Mouse (Mus musculus) ES-E14 (cell line): ENCODE results near the gene Ctnnd2. TPM values are rescaled to one million over a fixed set of nuclear protein-coding genes. Genes with fewer than 3 reads are reported as not detected.

Experiments
- DNase-seq: peaks from one replicate; pipeline ENCODE4 v3.0.0-alpha.2; 2013; ENCODE audit warnings: low read depth, low spot score
- H3K27ac ChIP-seq: 2 replicates; pipeline ENCODE4 v1.5.1; 2012; ENCODE audit warnings: low read depth, mild to moderate bottlenecking, low read length, moderate library complexity, mixed read lengths; ENCODE audit not compliant: poor library complexity, insufficient read depth, severe bottlenecking
- H3K36me3 ChIP-seq: 2 replicates; pipeline ENCODE4 v1.6.1; 2012; ENCODE audit warnings: mild to moderate bottlenecking, low read length, moderate library complexity, mixed read lengths; ENCODE audit not compliant: control insufficient read depth, poor library complexity, insufficient read depth, severe bottlenecking
- H3K4me1 ChIP-seq, 2 experiments: fragments of 150-350 bp in 1 of 2; sonication (generic) in 1 of 2; 2 replicates each; pipeline ENCODE4 v1.6.1; 2012; ENCODE audit warnings: low read length in 2 of 2, mild to moderate bottlenecking in 1 of 2, mixed read lengths in 1 of 2; ENCODE audit not compliant: control insufficient read depth in 2 of 2, insufficient read depth in 2 of 2, poor library complexity in 1 of 2
- H3K4me3 ChIP-seq, 2 experiments: fragments of 150-350 bp in 1 of 2; sonication (generic) in 1 of 2; 2 replicates each; pipeline ENCODE4 v1.5.1; 2012; ENCODE audit warnings: low read length in 2 of 2, low read depth in 1 of 2, mild to moderate bottlenecking in 1 of 2, mixed read lengths in 1 of 2; ENCODE audit not compliant: insufficient read depth in 1 of 2, poor library complexity in 1 of 2, severe bottlenecking in 1 of 2
- H3K9ac ChIP-seq: 2 replicates; pipeline ENCODE4 v1.6.1; 2012; ENCODE audit warnings: low read depth, mild to moderate bottlenecking, low read length, mixed read lengths; ENCODE audit not compliant: poor library complexity, insufficient read depth, severe bottlenecking
- H3K9me3 ChIP-seq: fragments of 150-350 bp; sonication (generic); 2 replicates; pipeline ENCODE4 v1.6.1; 2012; ENCODE audit warnings: low read depth, mild to moderate bottlenecking, low read length; ENCODE audit not compliant: control insufficient read depth, insufficient read depth
- CHD2 ChIP-seq: IDR thresholded peaks from 2 replicates; pipeline ENCODE4 v1.6.1; 2014; ENCODE audit warnings: mild to moderate bottlenecking, low read depth, low read length, inconsistent platforms
- HCFC1 ChIP-seq: IDR thresholded peaks from 2 replicates; pipeline ENCODE4 v1.6.1; 2012; ENCODE audit warnings: low read length, inconsistent platforms, borderline replicate concordance; ENCODE audit not compliant: insufficient read depth
- MAFK ChIP-seq: IDR thresholded peaks from 2 replicates; pipeline ENCODE4 v1.6.1; 2014; ENCODE audit warnings: mild to moderate bottlenecking, low read depth, low read length, inconsistent platforms; ENCODE audit not compliant: insufficient read depth
- ZC3H11A ChIP-seq: IDR thresholded peaks from 2 replicates; pipeline ENCODE4 v1.6.1; 2012; ENCODE audit warnings: low read depth, mild to moderate bottlenecking, inconsistent platforms, low read length, borderline replicate concordance
- ZNF384 ChIP-seq: IDR thresholded peaks from 2 replicates; pipeline ENCODE4 v1.6.1; 2012; ENCODE audit warnings: low read depth, low read length, inconsistent platforms
- in situ Hi-C, 2 experiments: fragments of 600-800 bp; cut with MboI; formaldehyde crosslinking; loops; one replicate each; pipeline ENCODE4 v1.15.1; 2025; ENCODE audit warnings: low sequenced_read_pairs in 2 of 2, inconsistent platforms in 1 of 2; ENCODE audit not compliant: unreplicated experiment in 2 of 2
- total RNA-seq: library from RNA; depleted of rRNA; stranded (reverse); fragments of 300-350 nt; gene quantifications from 2 replicates; pipeline ENCODE4 v1.2.3, GENCODE M21; 2012

Gene Ctnnd2
- total RNA-seq, 1 experiment: 3.6 TPM

- in situ Hi-C loops: no loop called here
- no peaks in the 10 kb centered on the region for H3K36me3 ChIP-seq
- DNase-seq: peak; percentile 38
- H3K27ac ChIP-seq: peak overlapping the region; percentile 72; the same call in 1 of the 2 replicates
- no peak for TF ChIP-seq ZNF384
- TF ChIP-seq HCFC1: no peak
- TF ChIP-seq MAFK: no peak
- no peak for TF ChIP-seq CHD2
- no peak for TF ChIP-seq ZC3H11A
- no peaks in the 10 kb centered on the region for H3K9me3 ChIP-seq
- H3K4me1 ChIP-seq: peaks cover 4 to 6% of the 10 kb centered on the region in 2 experiments; a peak in 3 of 4 replicates
- no peak overlapping the region for H3K9ac ChIP-seq
- no peak overlapping the region for H3K4me3 ChIP-seq
Observed at GRCm38 (mm10) chr15:30694286-30694685, 521.9 kb downstream of the Ctnnd2 start.

- no peak overlapping the region for H3K4me3 ChIP-seq
- no peak for DNase-seq
- H3K4me1 ChIP-seq: peaks cover 4 to 6% of the 10 kb centered on the region in 2 experiments; a peak in 3 of 4 replicates
- no peak overlapping the region for H3K9ac ChIP-seq
- in situ Hi-C loops: no loop called here
- TF ChIP-seq ZC3H11A: no peak
- TF ChIP-seq ZNF384: no peak
- TF ChIP-seq MAFK: no peak
- no peak for TF ChIP-seq CHD2
- no peak for TF ChIP-seq HCFC1
- no peak overlapping the region for H3K27ac ChIP-seq
- no peaks in the 10 kb centered on the region for H3K9me3 ChIP-seq
- H3K36me3 ChIP-seq: no peaks in the 10 kb centered on the region
Observed at GRCm38 (mm10) chr15:30695859-30696258, 523.5 kb downstream of the Ctnnd2 start.

- DNase-seq: no peak
- H3K4me1 ChIP-seq: peaks cover 4 to 6% of the 10 kb centered on the region in 2 experiments; a peak in 3 of 4 replicates
- TF ChIP-seq ZC3H11A (no peak), ZNF384 (no peak), MAFK (no peak), HCFC1 (no peak), CHD2 (no peak)
- H3K9ac ChIP-seq: no peak overlapping the region
- H3K36me3 ChIP-seq: no peaks in the 10 kb centered on the region
- no peak overlapping the region for H3K4me3 ChIP-seq
- H3K9me3 ChIP-seq: no peaks in the 10 kb centered on the region
- no peak overlapping the region for H3K27ac ChIP-seq
- in situ Hi-C loops: no loop called here
Observed at GRCm38 (mm10) chr15:30697356-30697755, 525.0 kb downstream of the Ctnnd2 start.

DNA sequence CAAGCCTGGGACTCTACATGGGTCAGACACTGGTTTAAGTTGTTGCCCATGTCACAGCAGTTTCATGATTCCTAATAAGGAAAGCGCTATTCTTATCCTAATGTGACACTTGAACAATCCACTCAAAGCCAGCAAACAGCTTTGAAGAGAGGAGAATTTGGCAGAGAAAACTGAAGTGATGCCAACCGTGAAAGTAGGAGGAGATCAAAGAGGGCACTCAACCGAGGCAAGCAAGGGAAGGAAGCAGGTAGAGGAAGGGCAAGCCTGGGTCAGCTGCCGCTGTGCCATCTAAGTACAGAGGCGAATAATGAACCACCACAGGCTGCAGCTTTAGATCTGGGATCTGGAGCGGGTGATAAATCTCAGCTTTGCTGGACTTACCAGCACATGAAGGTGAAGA is 528.4 kb downstream of the Ctnnd2 start:
- H3K4me1 ChIP-seq: no peaks in the 10 kb centered on the region
- no peak overlapping the region for H3K4me3 ChIP-seq
- H3K36me3 ChIP-seq: no peaks in the 10 kb centered on the region
- H3K27ac ChIP-seq: no peak overlapping the region
- no peak for DNase-seq
- in situ Hi-C loops: no loop called here
- TF ChIP-seq MAFK (no peak), ZC3H11A (no peak), ZNF384 (no peak), HCFC1 (no peak), CHD2 (no peak)
- no peak overlapping the region for H3K9ac ChIP-seq
- no peaks in the 10 kb centered on the region for H3K9me3 ChIP-seq

DNA sequence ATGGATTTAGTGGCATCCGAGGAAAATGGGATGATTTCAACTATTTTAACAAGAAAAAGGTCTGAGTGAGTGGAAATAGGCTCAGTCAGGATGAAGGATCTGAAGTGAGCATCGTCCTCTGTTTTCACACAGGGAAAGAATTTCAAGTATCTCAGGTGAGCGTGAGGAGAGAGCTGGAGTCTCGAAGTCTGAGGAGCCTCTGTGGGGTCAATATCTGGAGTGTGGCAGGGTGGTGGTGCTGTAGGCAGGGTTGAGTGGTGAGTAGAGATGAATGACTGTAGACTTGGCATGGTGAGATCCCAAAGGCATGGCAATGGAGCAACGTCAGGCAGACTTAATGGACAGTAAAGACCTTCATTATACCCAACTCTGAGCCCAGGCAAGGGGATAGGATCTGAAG is 529.2 kb downstream of the Ctnnd2 start:
- TF ChIP-seq ZNF384: no peak
- no peak for TF ChIP-seq HCFC1
- TF ChIP-seq CHD2: no peak
- H3K9ac ChIP-seq: no peak overlapping the region
- H3K9me3 ChIP-seq: no peaks in the 10 kb centered on the region
- H3K4me3 ChIP-seq: no peak overlapping the region
- in situ Hi-C loops: no loop called here
- H3K36me3 ChIP-seq: no peaks in the 10 kb centered on the region
- no peak overlapping the region for H3K27ac ChIP-seq
- no peaks in the 10 kb centered on the region for H3K4me1 ChIP-seq
- no peak for DNase-seq
